Mouse (Mus musculus): Measurements from ENCODE around the gene Prss57. TPM values are rescaled to one million over a fixed set of nuclear protein-coding genes. Genes with fewer than 3 reads are reported as not detected.

Gene Prss57
- total and polyA plus RNA-seq, 3 experiments, result 0.50 to 0.70 TPM; not detected in 1

- H3K27me3 ChIP-seq (ENCODE audit: control insufficient read depth in 1 of 2, insufficient read depth in 2 of 2, low read length in 2 of 2), result no peaks in the 10 kb centered on the region
- H3K9ac ChIP-seq (ENCODE audit: control insufficient read depth, low read depth, low read length, poor library complexity, severe bottlenecking), result no peak overlapping the region
- peak overlapping the region; percentile 53 to 71; a peak in 3 of 4 replicates for H3K4me3 ChIP-seq (ENCODE audit: control insufficient read depth in 1 of 2, insufficient read depth in 1 of 2, low read depth in 2 of 2, low read length in 2 of 2)
- TF ChIP-seq RAD21 (IDR thresholded peaks at IDR 0.05; ENCODE audit: low read depth, low read length) (no peak), MXI1 (IDR thresholded peaks at IDR 0.05; ENCODE audit: low read depth, low read length) (no peak), GATA1 (IDR thresholded peaks at IDR 0.05; ENCODE audit: low read depth, low read length) (peak; percentile 35; the same call in 1 of the 2 replicates), TBP (IDR thresholded peaks at IDR 0.05; ENCODE audit: low read depth, low read length) (peak; percentile 18; the same call in 1 of the 2 replicates)
- H3K9me3 ChIP-seq (replicated peaks; ENCODE audit: insufficient read depth, low read length), result no peaks in the 10 kb centered on the region
- H3K36me3 ChIP-seq (ENCODE audit: control insufficient read depth in 1 of 2, insufficient read depth in 2 of 2, low read length in 2 of 2), result no peaks in the 10 kb centered on the region
- peaks cover 0 to 8% of the 10 kb centered on the region in 2 experiments; a peak in 1 of 4 replicates for H3K4me1 ChIP-seq (ENCODE audit: control insufficient read depth in 1 of 2, insufficient read depth in 2 of 2, low read length in 2 of 2)
- no peak overlapping the region for H3K27ac ChIP-seq (ENCODE audit: control insufficient read depth, low read depth, low read length)
- no peaks in the 10 kb centered on the region for H3K79me2 ChIP-seq (ENCODE audit: control insufficient read depth, insufficient read depth, low read length, poor library complexity)
- DNase-seq (ENCODE audit: low read depth, low spot score), result peak; percentile 94
Measured at GRCm38 (mm10) chr10:79780664-79781015, 10.1 kb downstream of the Prss57 start.

DNA sequence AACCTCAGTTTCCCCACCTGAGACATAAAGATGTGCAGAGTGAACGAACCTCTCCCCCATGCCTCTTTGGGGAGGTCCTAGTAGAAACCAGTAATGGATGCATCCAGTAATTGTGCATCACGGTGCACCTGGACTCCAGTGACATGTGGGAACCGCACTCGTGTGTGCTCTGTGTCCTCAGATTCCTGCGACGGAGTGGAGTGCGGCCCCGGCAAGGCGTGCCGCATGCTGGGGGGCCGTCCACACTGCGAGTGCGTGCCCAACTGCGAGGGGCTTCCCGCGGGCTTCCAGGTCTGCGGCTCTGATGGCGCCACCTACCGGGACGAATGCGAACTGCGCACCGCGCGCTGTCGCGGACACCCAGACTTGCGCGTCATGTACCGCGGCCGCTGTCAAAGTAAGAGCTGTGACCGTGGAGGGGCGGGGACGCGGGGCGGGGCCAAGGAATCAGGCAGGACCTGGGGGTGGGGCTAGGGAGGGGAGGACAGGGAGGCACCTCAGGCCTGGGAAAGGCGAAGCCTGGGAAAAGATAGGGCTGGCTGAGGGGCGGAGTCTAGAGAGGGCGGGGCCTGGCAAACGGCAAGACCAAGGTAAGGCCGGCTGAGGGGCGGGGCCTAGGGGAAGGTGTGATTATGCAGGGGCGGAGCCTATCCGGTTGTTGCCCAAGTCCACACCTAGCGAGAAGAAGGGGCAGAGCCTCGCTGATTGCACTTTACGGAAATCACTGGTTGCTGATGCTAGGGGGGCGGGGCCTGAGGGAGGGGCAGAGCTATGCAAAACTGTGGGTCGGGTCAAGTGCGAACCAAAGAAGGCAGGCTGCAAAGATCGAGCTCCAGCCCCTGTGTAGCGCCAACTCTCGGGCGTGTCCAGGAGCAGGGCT lies 10.7 kb downstream of the Prss57 start:
- Histone ChIP-seq H3K4me3 (ENCODE audit: control insufficient read depth in 1 of 2, insufficient read depth in 1 of 2, low read depth in 2 of 2, low read length in 2 of 2) (peak overlapping the region; percentile 53 to 71; a peak in 3 of 4 replicates), H3K27ac (ENCODE audit: control insufficient read depth, low read depth, low read length) (no peak overlapping the region), H3K4me1 (ENCODE audit: control insufficient read depth in 1 of 2, insufficient read depth in 2 of 2, low read length in 2 of 2) (peaks cover 0 to 8% of the 10 kb centered on the region in 2 experiments; a peak in 1 of 4 replicates), H3K9ac (ENCODE audit: control insufficient read depth, low read depth, low read length, poor library complexity, severe bottlenecking) (no peak overlapping the region), H3K79me2 (ENCODE audit: control insufficient read depth, insufficient read depth, low read length, poor library complexity) (no peaks in the 10 kb centered on the region), H3K27me3 (ENCODE audit: control insufficient read depth in 1 of 2, insufficient read depth in 2 of 2, low read length in 2 of 2) (no peaks in the 10 kb centered on the region), H3K9me3 (replicated peaks; ENCODE audit: insufficient read depth, low read length) (no peaks in the 10 kb centered on the region), H3K36me3 (ENCODE audit: control insufficient read depth in 1 of 2, insufficient read depth in 2 of 2, low read length in 2 of 2) (no peaks in the 10 kb centered on the region)
- TF ChIP-seq ZC3H11A (IDR thresholded peaks at IDR 0.05; ENCODE audit: low read depth, low read length) (no peak), RAD21 (IDR thresholded peaks at IDR 0.05; ENCODE audit: low read depth, low read length) (peak; percentile 9), CTCF (IDR thresholded peaks at IDR 0.05 in 2 of 3, conservative IDR thresholded peaks at IDR 0.05 in 1 of 3; ENCODE audit: control insufficient read depth in 1 of 3, insufficient read depth in 1 of 3, low read depth in 2 of 3, low read length in 3 of 3, poor library complexity in 1 of 3, severe bottlenecking in 1 of 3) (peak; percentile 69 to 94 (median 76)), SIN3A (IDR thresholded peaks at IDR 0.05; ENCODE audit: low read length) (peak; percentile 56), ZKSCAN1 (IDR thresholded peaks at IDR 0.05; ENCODE audit: low read depth, low read length) (no peak), MYC (IDR thresholded peaks at IDR 0.05; ENCODE audit: low read depth, low read length) (0 out of 2 replicates have a peak, but pooled peaks have one; percentile 10), MAZ (IDR thresholded peaks at IDR 0.05; ENCODE audit: low read depth, low read length) (peak; percentile 79), NRF1 (IDR thresholded peaks at IDR 0.05; ENCODE audit: insufficient read depth, low read depth, low read length, poor library complexity, severe bottlenecking) (peak; percentile 58), HCFC1 (IDR thresholded peaks at IDR 0.05; ENCODE audit: low read depth, low read length) (peak; percentile 53; the same call in 1 of the 2 replicates), USF1 (IDR thresholded peaks at IDR 0.05; ENCODE audit: low read depth, low read length) (no peak), SMC3 (IDR thresholded peaks at IDR 0.05; ENCODE audit: low read depth, low read length) (peak; percentile 44), ETS1 (IDR thresholded peaks at IDR 0.05; ENCODE audit: low read depth, low read length) (peak; percentile 14; the same call in 1 of the 2 replicates), MAX (IDR thresholded peaks at IDR 0.05; ENCODE audit: low read length) (peak; percentile 59; the same call in 1 of the 2 replicates), MXI1 (IDR thresholded peaks at IDR 0.05; ENCODE audit: low read depth, low read length) (peak; percentile 51), POLR2AphosphoS5 (IDR thresholded peaks at IDR 0.05; ENCODE audit: borderline replicate concordance, low read depth, low read length) (no peak)
- DNase-seq (ENCODE audit: low read depth, low spot score), result peak; percentile 99

All from MEL (cell line).